Mouse (Mus musculus) ES-E14 (cell line): ENCODE measurements around the gene Hist1h2ah.

ENCODE experiments used
- CHD2 ChIP-seq: IDR thresholded peaks from 2 replicates; pipeline ENCODE4 v1.6.1; 2014; ENCODE audit warnings: mild to moderate bottlenecking, low read depth, low read length, inconsistent platforms
- HCFC1 ChIP-seq: IDR thresholded peaks from 2 replicates; pipeline ENCODE4 v1.6.1; 2012; ENCODE audit warnings: low read length, inconsistent platforms, borderline replicate concordance; ENCODE audit not compliant: insufficient read depth

GRCm38 (mm10) chr13:22063468-22063867 is 28.1 kb upstream of the Hist1h2ah start:
- TF ChIP-seq HCFC1 (no peak), CHD2 (no peak)
